Mouse (Mus musculus) liver, adult 2 months (tissue): ENCODE measurements at regions not wholly inside any gene's neighbourhood (a gene's known extent, or its start where the extent isn't known, plus 50 kb on each side); places are given as distances from the start of the nearest gene placed in this dataset.
"Not testable (repeated sequence)": the region's sequence is repeated elsewhere in the genome, so short reads cannot be mapped to it uniquely, and the experiment has no call there.

Experiments used
- DNase-seq: peaks from one replicate; pipeline ENCODE4 v3.0.0-alpha.2; 2011; ENCODE audit warnings: low read depth, low spot score; ENCODE audit errors: extremely low read depth
- H3K27ac ChIP-seq: fragments of 200-500 bp; replicated peaks from 2 replicates; pipeline ENCODE4 v1.5.1; 2012; ENCODE audit warnings: low read depth, mild to moderate bottlenecking, control low read depth, inconsistent platforms, low read length; ENCODE audit not compliant: insufficient read depth
- H3K27me3 ChIP-seq: fragments of 200-500 bp; 2 replicates; pipeline ENCODE4 v1.6.1; 2012; ENCODE audit warnings: mild to moderate bottlenecking, moderate library complexity, low read length, inconsistent platforms; ENCODE audit not compliant: control insufficient read depth, insufficient read depth
- H3K36me3 ChIP-seq: fragments of 200-500 bp; 2 replicates; pipeline ENCODE4 v1.6.1; 2012; ENCODE audit warnings: low read length, inconsistent platforms; ENCODE audit not compliant: control insufficient read depth, insufficient read depth
- H3K4me1 ChIP-seq: fragments of 200-500 bp; 2 replicates; pipeline ENCODE4 v1.6.1; 2011; ENCODE audit warnings: low read length; ENCODE audit not compliant: control insufficient read depth, insufficient read depth
- H3K4me3 ChIP-seq: fragments of 200-500 bp; 2 replicates; pipeline ENCODE4 v1.5.1; 2011; ENCODE audit warnings: low read depth, mild to moderate bottlenecking, control low read depth, low read length, moderate library complexity; ENCODE audit not compliant: insufficient read depth
- H3K79me2 ChIP-seq: fragments of 200-500 bp; 2 replicates; pipeline ENCODE4 v1.6.1; 2012; ENCODE audit warnings: inconsistent platforms, mild to moderate bottlenecking, low read length, moderate library complexity; ENCODE audit not compliant: control insufficient read depth, insufficient read depth
- H3K9ac ChIP-seq: fragments of 200-500 bp; 2 replicates; pipeline ENCODE4 v1.6.1; 2012; ENCODE audit warnings: low read depth, mild to moderate bottlenecking, control low read depth, inconsistent platforms, low read length
- CTCF ChIP-seq: fragments of 200-500 bp; IDR thresholded peaks from 2 replicates; pipeline ENCODE4 v1.5.1; 2011; ENCODE audit warnings: low read depth, low read length, control low read depth
- POLR2A ChIP-seq: fragments of 200-500 bp; IDR thresholded peaks from 2 replicates; pipeline ENCODE4 v1.6.1; 2011; ENCODE audit warnings: low read length, control low read depth; ENCODE audit not compliant: insufficient read depth; ENCODE audit errors: extremely low read depth
- WGBS: fragments of 180-500 bp; shearing (Covaris S2); methylation state at CpG from one replicate; pipeline ENCODE4 v1.1.7; 2018; 5-methylcytosine and 5-hydroxymethylcytosine counted together

DNA sequence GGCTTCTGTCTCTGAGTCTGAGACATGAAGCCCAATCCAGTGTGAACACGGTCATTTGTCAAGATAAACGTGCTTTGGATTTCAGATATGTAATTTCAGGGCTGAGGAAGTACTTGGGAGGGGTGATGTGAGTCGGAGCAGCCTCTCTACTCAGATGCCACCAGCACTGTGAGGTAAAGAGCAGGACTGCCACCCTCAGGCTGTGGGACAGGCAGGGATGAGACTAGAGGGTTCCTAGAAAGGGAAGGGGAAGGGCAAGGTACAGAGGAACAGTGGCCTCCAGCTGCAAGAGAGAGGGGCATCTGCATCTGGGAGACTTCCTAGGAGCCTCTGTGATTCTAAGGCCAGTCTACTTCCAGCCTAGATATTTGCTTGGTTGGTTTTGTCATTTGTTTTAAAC lies 78.7 kb upstream of the Csrp2 start:
- H3K4me1 ChIP-seq = no peaks in the 10 kb centered on the region
- 51% methylated on average over 3 of the region's 3 CpGs for WGBS
- no peaks in the 10 kb centered on the region for H3K79me2 ChIP-seq
- H3K36me3 ChIP-seq = no peaks in the 10 kb centered on the region
- H3K27me3 ChIP-seq = no peaks in the 10 kb centered on the region
- no peak for DNase-seq
- no peak overlapping the region for H3K27ac ChIP-seq
- H3K4me3 ChIP-seq = no peak overlapping the region
- TF ChIP-seq POLR2A (no peak), CTCF (peak; percentile 32; the same call in 1 of the 2 replicates)
- H3K9ac ChIP-seq = no peak overlapping the region

DNA sequence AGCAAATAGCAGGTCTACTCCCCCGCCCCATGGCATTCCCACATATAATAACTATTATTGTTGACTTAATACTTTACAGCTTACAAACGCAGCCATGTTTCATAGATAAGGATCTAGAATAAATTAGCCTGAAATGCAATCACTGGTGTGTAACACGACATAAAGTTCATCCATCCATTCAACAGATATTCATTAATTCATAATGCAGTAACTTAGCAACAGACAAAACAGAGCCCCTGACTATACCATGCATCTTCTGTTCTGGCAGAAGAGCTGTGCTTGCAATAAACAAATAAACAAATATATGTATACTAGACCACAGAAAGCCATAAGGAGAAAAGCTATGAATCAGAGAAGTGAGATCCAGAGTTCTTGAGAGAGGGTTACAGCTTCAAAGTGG lies 77.9 kb upstream of the Csrp2 start:
- TF ChIP-seq POLR2A (no peak), CTCF (no peak)

DNA sequence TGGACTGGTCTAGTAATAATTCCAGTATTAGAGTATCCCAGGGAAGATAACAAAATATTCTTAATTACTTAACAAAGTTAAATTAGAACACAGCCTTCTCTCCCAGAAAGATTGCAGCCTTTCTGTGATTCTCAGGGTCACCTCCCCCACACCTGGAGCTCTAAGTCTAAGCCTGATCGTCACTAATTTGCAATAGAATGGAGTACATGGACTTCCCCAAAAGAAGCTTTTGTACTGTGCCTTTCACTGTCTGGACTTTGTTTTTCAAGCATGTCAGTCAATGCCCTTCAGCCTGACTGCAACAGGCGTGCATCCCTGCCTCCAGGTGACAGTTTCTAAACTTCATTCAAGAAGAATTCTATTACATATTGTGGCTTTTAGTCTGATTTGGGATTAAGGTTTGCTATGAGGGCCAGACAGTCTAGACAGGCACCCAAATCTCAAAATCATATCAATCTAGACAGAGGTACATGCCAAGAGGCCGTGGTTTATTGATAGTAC lies 64.9 kb upstream of the Csrp2 start:
- not testable (repeated sequence) for H3K9ac ChIP-seq, H3K27ac ChIP-seq, DNase-seq, H3K4me3 ChIP-seq, H3K27me3 ChIP-seq, H3K4me1 ChIP-seq, H3K79me2 ChIP-seq, H3K36me3 ChIP-seq
- WGBS = 76% methylated on average over 3 of the region's 3 CpGs

More for the DNA sequence above, 77.9 kb upstream of the Csrp2 start:
- WGBS = 78% methylated on average over 3 of the region's 3 CpGs
- Histone ChIP-seq H3K27ac (no peak overlapping the region), H3K79me2 (no peaks in the 10 kb centered on the region), H3K4me1 (no peaks in the 10 kb centered on the region), H3K9ac (no peak overlapping the region), H3K36me3 (no peaks in the 10 kb centered on the region), H3K27me3 (no peaks in the 10 kb centered on the region), H3K4me3 (no peak overlapping the region)
- no peak for DNase-seq

DNA sequence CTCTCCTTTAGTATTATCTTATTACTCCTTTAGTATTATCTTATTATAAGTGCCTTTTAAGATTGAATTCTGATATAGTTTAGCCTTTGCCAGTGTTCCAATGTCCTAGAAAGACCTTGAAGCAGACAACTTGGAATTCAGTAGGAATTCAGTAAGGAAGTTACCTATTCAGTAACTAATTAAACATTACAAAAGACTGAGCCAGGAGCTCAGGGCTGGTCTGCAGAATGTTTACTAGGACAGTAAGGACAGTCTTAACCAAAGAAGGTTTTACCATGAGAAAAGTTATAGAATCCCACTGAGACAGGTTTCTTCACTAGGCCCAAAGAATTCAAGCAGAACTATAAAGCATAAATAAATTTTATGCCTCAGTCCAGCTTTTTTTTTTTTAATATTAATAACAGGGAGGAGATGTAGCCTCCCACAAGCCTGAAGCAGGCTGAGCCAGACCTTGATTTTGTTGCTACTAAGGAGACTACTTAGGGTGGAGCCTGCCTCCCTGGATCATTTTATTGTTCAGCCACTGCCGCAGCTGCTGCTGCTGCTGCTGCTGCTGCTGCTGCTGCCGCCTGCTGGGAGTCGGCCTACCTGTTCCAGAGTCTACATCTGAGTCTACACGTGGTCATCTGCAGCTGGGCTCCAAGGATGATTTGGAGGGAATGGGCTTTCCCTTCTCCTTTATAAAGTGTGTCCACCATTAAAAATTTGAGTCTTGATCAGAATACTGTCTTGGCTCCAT lies 63.8 kb upstream of the Csrp2 start:
- not testable (repeated sequence) for H3K4me3 ChIP-seq, H3K36me3 ChIP-seq, H3K9ac ChIP-seq, DNase-seq, H3K27me3 ChIP-seq, H3K79me2 ChIP-seq, H3K4me1 ChIP-seq, H3K27ac ChIP-seq
- 57% methylated on average over 4 of the region's 4 CpGs for WGBS

DNA sequence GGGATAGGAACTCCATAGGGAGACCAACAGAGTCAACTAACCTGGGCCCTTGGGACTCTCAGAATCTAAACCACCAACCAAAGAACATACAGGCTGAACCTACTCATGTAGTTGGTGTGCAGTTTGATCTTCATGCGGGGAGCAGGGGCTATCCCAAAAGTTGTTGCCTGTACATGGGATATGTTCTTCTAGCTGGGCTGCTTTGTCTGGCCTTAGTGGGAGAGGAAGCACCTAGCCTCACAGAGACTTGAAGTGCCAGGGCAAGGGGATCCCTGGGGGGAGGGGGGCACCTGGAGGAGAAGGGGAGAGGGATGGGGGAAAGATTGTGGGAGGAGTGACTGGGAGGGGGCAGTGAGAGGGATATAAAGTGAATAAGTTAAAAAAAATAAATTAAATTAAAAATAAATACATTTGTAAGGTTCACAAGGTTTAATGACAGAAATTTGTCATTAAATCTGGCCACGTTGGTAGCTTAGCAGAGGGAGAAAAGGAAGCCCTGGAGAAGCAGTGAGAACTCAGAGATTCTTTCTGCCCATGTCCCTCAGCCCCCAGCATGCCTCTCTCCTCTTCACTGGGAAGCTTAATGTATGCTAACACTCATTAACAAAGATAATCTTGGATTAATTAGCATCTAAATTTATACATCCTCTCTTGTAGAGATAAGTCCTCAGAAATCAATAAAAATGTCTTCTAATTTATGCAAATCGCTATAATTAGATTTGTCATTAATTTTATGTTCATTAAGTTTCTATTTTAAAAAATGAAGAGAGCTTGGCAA lies 62.1 kb upstream of the Csrp2 start:
- H3K9ac ChIP-seq = no peak overlapping the region
- TF ChIP-seq CTCF (no peak), POLR2A (no peak)
- DNase-seq = no peak
- no peaks in the 10 kb centered on the region for H3K36me3 ChIP-seq
- no peaks in the 10 kb centered on the region for H3K4me1 ChIP-seq
- H3K4me3 ChIP-seq = no peak overlapping the region
- H3K27me3 ChIP-seq = no peaks in the 10 kb centered on the region
- 84% methylated on average over 3 of the region's 3 CpGs for WGBS
- no peaks in the 10 kb centered on the region for H3K79me2 ChIP-seq
- no peak overlapping the region for H3K27ac ChIP-seq

DNA sequence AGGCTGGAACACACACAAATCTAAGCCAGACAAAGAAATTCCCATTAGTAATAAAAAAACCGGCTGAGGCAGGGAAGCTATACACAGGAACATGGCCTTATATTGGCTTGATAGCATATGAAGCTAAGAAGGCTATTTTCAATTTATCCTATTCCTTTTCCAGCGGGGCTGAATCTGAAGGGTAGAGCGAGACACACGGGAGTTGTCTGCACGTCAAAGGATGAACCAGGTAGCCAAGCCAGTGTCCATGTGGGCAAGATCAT lies 61.6 kb upstream of the Csrp2 start:
- Histone ChIP-seq H3K4me3 (no peak overlapping the region), H3K79me2 (no peaks in the 10 kb centered on the region), H3K36me3 (no peaks in the 10 kb centered on the region), H3K9ac (no peak overlapping the region), H3K27me3 (no peaks in the 10 kb centered on the region), H3K27ac (no peak overlapping the region), H3K4me1 (no peaks in the 10 kb centered on the region)
- WGBS = 88% methylated on average over 5 of the region's 5 CpGs
- TF ChIP-seq POLR2A = no peak
- TF ChIP-seq CTCF = no peak
- no peak for DNase-seq
